Mouse (Mus musculus) heart, adult 2 months (tissue): ENCODE results near the gene Fam13c.

Experiments
- CTCF ChIP-seq: fragments of 200-600 bp; IDR thresholded peaks from 2 replicates; pipeline ENCODE4 v1.8.1; 2022; ENCODE audit warnings: antibody characterized with exemption, mild to moderate bottlenecking, moderate library complexity
- POLR2A ChIP-seq: fragments of 200-500 bp; IDR thresholded peaks from 2 replicates; pipeline ENCODE4 v1.6.1; 2011; ENCODE audit warnings: mild to moderate bottlenecking, low read depth, low read length, control low read depth; ENCODE audit not compliant: insufficient read depth

- TF ChIP-seq POLR2A (no peak), CTCF (no peak)
Measured at GRCm38 (mm10) chr10:70521379-70521778, 81.1 kb downstream of the Fam13c start.
